Mouse (Mus musculus) heart, postnatal 14 days (tissue): ENCODE results near the gene Prokr2. TPM values are rescaled to one million over a fixed set of nuclear protein-coding genes. Genes with fewer than 3 reads are reported as not detected.
"Not testable (repeated sequence)": the region's sequence is repeated elsewhere in the genome, so short reads cannot be mapped to it uniquely, and the experiment has no call there.

Source experiments
- DNase-seq, 2 experiments: peaks; one replicate each; pipeline ENCODE4 v3.0.0; 2021 to 2022
- intact Hi-C: fragments of 180-260 bp; cut with DNase I; formaldehyde crosslinking; loops from one replicate; pipeline ENCODE4 v1.15.1; 2025
- total RNA-seq, 2 experiments: library from RNA; stranded (reverse); gene quantifications; 2 replicates each; pipeline ENCODE4 v1.2.3; 2021

Gene Prokr2
- total RNA-seq, 2 experiments from 2014 or later: 0.05 to 0.38 TPM

- intact Hi-C loops: no loop called here
- DNase-seq: no peak
Measured at GRCm38 (mm10) chr2:132291265-132291664, 94.0 kb downstream of the Prokr2 start.

GRCm38 (mm10) chr2:132290808-132291207 lies 94.4 kb downstream of the Prokr2 start:
- intact Hi-C loops: no loop called here
- DNase-seq: no peak

GRCm38 (mm10) chr2:132289213-132289612 lies 96.0 kb downstream of the Prokr2 start:
- intact Hi-C loops, DNase-seq: not testable (repeated sequence)

Other genes with a start within 250 kb of the Prokr2 start
- gene Slc23a2, start 240.3 kb downstream of the Prokr2 start, total RNA-seq: 10 to 100 TPM; 15.4 to 16.0 TPM
- gene Tmem230, start 137.6 kb downstream of the Prokr2 start, total RNA-seq: 10 to 100 TPM; 20.2 to 23.7 TPM
- 10 to 100 TPM; 40.2 to 57.8 TPM for gene Pcna, start 132.1 kb downstream of the Prokr2 start, total RNA-seq
- 10 to 100 TPM; 80.1 to 91.4 TPM for gene Cds2, start 122.3 kb downstream of the Prokr2 start, total RNA-seq
- 100 to 1,000 TPM; 219 to 274 TPM for gene Gpcpd1, start 202.3 kb upstream of the Prokr2 start, total RNA-seq